In the genomic region with DNA sequence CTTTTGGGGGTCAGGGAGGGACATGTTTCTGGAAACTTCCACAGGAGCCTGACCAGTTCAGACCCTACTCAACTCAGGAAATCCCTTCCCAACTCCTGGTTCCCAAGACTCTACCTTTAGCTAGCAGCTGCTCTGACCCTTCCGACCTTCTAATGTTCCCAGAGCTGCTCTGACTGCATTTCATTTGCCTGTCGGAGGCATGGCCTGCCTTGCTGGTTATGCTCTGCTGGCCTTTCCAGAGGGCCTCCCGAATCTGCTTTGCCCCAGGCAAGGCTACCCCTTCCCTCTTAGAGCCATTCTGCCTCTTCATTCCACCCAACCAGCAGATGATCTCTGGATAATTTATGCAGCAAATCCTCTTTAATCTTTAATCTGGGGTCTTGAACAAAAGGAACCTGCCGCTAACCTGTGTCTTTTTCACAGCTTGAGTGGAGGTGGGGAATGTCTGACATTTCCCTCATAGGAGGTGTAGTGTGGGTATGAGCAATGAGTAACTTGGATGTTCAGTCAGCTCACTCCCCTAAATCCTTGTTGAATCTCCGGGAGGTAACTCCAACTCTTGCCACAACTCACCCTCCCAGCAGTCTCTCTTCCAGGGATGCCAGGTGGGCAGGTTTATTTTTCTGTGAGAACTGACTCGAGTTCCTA, we compare ENCODE assay signal across 8 mouse cellular contexts. TPM values are rescaled to one million over a fixed set of nuclear protein-coding genes. Genes with fewer than 3 reads are reported as not detected.
A peak's percentile ranks its signal among the peaks of the same experiment; 100 is the strongest.
DNase-seq lines count a peak whose midpoint lies in the region; ATAC-seq and TF ChIP-seq lines count a peak whose summit lies in the region.

No protein-coding gene starts in this region.

- peaks cover 50% of the 10 kb centered on the region for H3K27me3 ChIP-seq in G1E (ENCODE audit: insufficient read depth, low read length)
- H3K27me3 ChIP-seq in hindbrain, embryonic 11.5 days (ENCODE audit: control insufficient read depth, insufficient read depth, low read length): peaks cover 2% of the 10 kb centered on the region; the same call in 1 of the 2 replicates
- H3K27me3 ChIP-seq in limb, embryonic 15.5 days: no peaks in the 10 kb centered on the region

- 20% methylated on average over 6 of the region's 6 CpGs for WGBS in hindbrain, embryonic 11.5 days
- 15% methylated on average over 6 of the region's 6 CpGs for WGBS in limb, embryonic 15.5 days

- H3K9ac ChIP-seq in hindbrain, embryonic 11.5 days (ENCODE audit: low read depth, low read length): peak overlapping the region; percentile 72
- no peak overlapping the region; the same call in 1 of the 2 replicates for H3K9ac ChIP-seq in limb, embryonic 15.5 days

- ATAC-seq in G1E (ENCODE audit: extremely low read depth, insufficient number of reproducible peaks, low FRiP score, poor library complexity, severe bottlenecking): no peak
- no peak for ATAC-seq in hindbrain, embryonic 11.5 days (ENCODE audit: low FRiP score)
- ATAC-seq in limb, embryonic 15.5 days (ENCODE audit: insufficient number of reproducible peaks, low FRiP score, low TSS enrichment, low read depth): no peak

- no peak overlapping the region for H3K27ac ChIP-seq in hindbrain, embryonic 11.5 days (ENCODE audit: low read depth, low read length)
- no peak overlapping the region for H3K27ac ChIP-seq in limb, embryonic 15.5 days

- TF ChIP-seq CTCF in G1E (IDR thresholded peaks at IDR 0.05; ENCODE audit: low read depth, low read length): no peak

- H3K36me3 ChIP-seq in G1E (replicated peaks): no peaks in the 10 kb centered on the region
- no peaks in the 10 kb centered on the region for H3K36me3 ChIP-seq in hindbrain, embryonic 11.5 days (ENCODE audit: control insufficient read depth, insufficient read depth, low read length)
- H3K36me3 ChIP-seq in limb, embryonic 15.5 days: no peaks in the 10 kb centered on the region

- peaks cover 39% of the 10 kb centered on the region for H3K4me1 ChIP-seq in G1E (ENCODE audit: insufficient read depth, low read depth, low read length)
- H3K4me1 ChIP-seq in hindbrain, embryonic 11.5 days (replicated peaks; ENCODE audit: control insufficient read depth, insufficient read depth, low read length): peaks cover 8% of the 10 kb centered on the region; the same call in 1 of the 2 replicates
- peaks cover 14% of the 10 kb centered on the region for H3K4me1 ChIP-seq in limb, embryonic 15.5 days

- DNase-seq in embryo, embryonic 10 days (ENCODE audit: low spot score): peak; percentile 28
- DNase-seq in embryo, embryonic 9.5 days (ENCODE audit: extremely low spot score): no peak
- DNase-seq in G1E (ENCODE audit: low spot score): no peak
- no peak for DNase-seq in hindbrain, embryonic 11.5 days (ENCODE audit: low spot score)
- DNase-seq in Muller cell, postnatal 12 days (ENCODE audit: inconsistent ontology term): no peak
- DNase-seq in gastrocnemius, adult 8-10 months (ENCODE audit: low spot score in 2 of 2): no peak
- no peak for DNase-seq in testis, postnatal 10 days (ENCODE audit: low spot score)

- H3K4me3 ChIP-seq in G1E (ENCODE audit: low read depth, low read length): peak overlapping the region; percentile 73; the same call in 1 of the 2 replicates
- peak overlapping the region; percentile 60 for H3K4me3 ChIP-seq in hindbrain, embryonic 11.5 days (ENCODE audit: low read depth, low read length)
- peak overlapping the region; percentile 49 for H3K4me3 ChIP-seq in limb, embryonic 15.5 days

- no peaks in the 10 kb centered on the region for H3K9me3 ChIP-seq in G1E (replicated peaks)
- no peaks in the 10 kb centered on the region for H3K9me3 ChIP-seq in hindbrain, embryonic 11.5 days (ENCODE audit: control insufficient read depth, low read length)
- H3K9me3 ChIP-seq in limb, embryonic 15.5 days: no peaks in the 10 kb centered on the region

- peak overlapping the region; percentile 96 for H3K4me2 ChIP-seq in hindbrain, embryonic 11.5 days (replicated peaks; ENCODE audit: low read depth, low read length)
- peak overlapping the region; percentile 86 for H3K4me2 ChIP-seq in limb, embryonic 15.5 days

RNA-seq across cellular contexts. Expression of a gene that starts 9.0 kb away (rescaled TPM):
- 3.1 TPM in 1 of 2 replicates, not detected in the other for total RNA-seq in G1E (2014; fragmentation: Nextera tagmentation)
- total RNA-seq in G1E (2017): 1.2 and 2.6 TPM in 2 replicates
- 0.61 and 0.91 TPM in 2 replicates for polyA plus RNA-seq in G1E (2012)
- 9.0 and 11.6 TPM in 2 replicates for polyA plus RNA-seq in hindbrain, embryonic 11.5 days (2014; fragmentation: Nextera tagmentation; extraction: Ambion mirVana)
- polyA plus RNA-seq in limb, embryonic 15.5 days (2015; fragmentation: Nextera tagmentation; extraction: Ambion mirVana): 25.5 and 46.6 TPM in 2 replicates
- total RNA-seq in gastrocnemius, adult 8-10 months (2022): 10 to 100 TPM in 1 of 4 experiments, 1 to 10 TPM in 3; 4.2 to 13.6 (median 8.2) TPM

RNA-seq across cellular contexts. Expression of a gene that starts 11.3 kb away (rescaled TPM):
- total RNA-seq in G1E (2014; fragmentation: Nextera tagmentation) (not detected in 2 replicates), G1E (2017) (0.05 TPM in 1 of 2 replicates, not detected in the other)
- not detected in 2 replicates for polyA plus RNA-seq in G1E (2012)
- polyA plus RNA-seq in hindbrain, embryonic 11.5 days (2014; fragmentation: Nextera tagmentation; extraction: Ambion mirVana): not detected in 2 replicates
- polyA plus RNA-seq in limb, embryonic 15.5 days (2015; fragmentation: Nextera tagmentation; extraction: Ambion mirVana): not detected in 2 replicates
- not detected for total RNA-seq in gastrocnemius, adult 8-10 months (2022)

RNA-seq across cellular contexts. Expression of a gene that starts 14.2 kb away (rescaled TPM):
- total RNA-seq in G1E (2014; fragmentation: Nextera tagmentation) (14.3 and 15.2 TPM in 2 replicates), G1E (2017) (18.2 and 20.2 TPM in 2 replicates)
- polyA plus RNA-seq in G1E (2012): 5.5 and 7.3 TPM in 2 replicates
- polyA plus RNA-seq in hindbrain, embryonic 11.5 days (2014; fragmentation: Nextera tagmentation; extraction: Ambion mirVana): 63.2 and 77.0 TPM in 2 replicates
- polyA plus RNA-seq in limb, embryonic 15.5 days (2015; fragmentation: Nextera tagmentation; extraction: Ambion mirVana): 25.9 and 27.9 TPM in 2 replicates
- 10 to 100 TPM in 3 of 4 experiments, 1 to 10 TPM in 1; 9.8 to 12.6 (median 11.4) TPM for total RNA-seq in gastrocnemius, adult 8-10 months (2022)

RNA-seq across cellular contexts. Expression of a gene that starts 39.2 kb away (rescaled TPM):
- total RNA-seq in G1E (2014; fragmentation: Nextera tagmentation) (0.45 TPM in 1 of 2 replicates, not detected in the other), G1E (2017) (0.05 and 0.06 TPM in 2 replicates)
- polyA plus RNA-seq in G1E (2012): not detected in 2 replicates
- 0.14 and 0.39 TPM in 2 replicates for polyA plus RNA-seq in hindbrain, embryonic 11.5 days (2014; fragmentation: Nextera tagmentation; extraction: Ambion mirVana)
- 0.14 and 0.22 TPM in 2 replicates for polyA plus RNA-seq in limb, embryonic 15.5 days (2015; fragmentation: Nextera tagmentation; extraction: Ambion mirVana)
- under 1 TPM in 1 of 4 experiments, not detected in 3; 0.09 TPM for total RNA-seq in gastrocnemius, adult 8-10 months (2022)
